29 mouse cellular contexts compared by ENCODE assay signal in the genomic region with DNA sequence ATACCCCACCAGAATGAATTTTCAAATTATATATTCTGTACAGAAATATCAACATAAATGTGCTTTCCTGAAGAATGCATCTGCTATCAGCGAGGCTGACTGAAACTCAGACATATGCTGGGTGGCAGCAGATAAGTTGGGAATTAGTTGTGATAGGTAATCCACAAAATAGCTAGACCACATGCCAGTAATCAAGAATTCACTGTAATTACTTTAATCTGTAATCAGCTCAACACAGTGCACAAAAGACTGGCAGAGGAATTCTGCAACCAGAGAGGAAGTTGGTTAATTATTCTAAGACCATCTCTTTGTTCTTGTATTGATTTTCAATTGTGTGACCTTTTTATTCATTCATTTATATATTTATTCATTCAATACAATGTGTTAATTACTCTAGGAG.
DNase-seq lines count a peak whose midpoint lies in the region; ATAC-seq and TF ChIP-seq lines count a peak whose summit lies in the region.
"Had no signal": no experiment of that assay in that cellular context is flagged by ENCODE, and none has a peak within 500 bp of the region (broad histone marks: within the 10 kb centered on the region; RNA-seq: fewer than 3 reads in every experiment).

No protein-coding gene starts in this region.

- no peak overlapping the region for H3K9ac ChIP-seq in liver, embryonic 12.5 days
- no peak overlapping the region for H3K9ac ChIP-seq in liver, postnatal 0 days (replicated peaks)
- H3K9ac ChIP-seq in forebrain, embryonic 16.5 days (replicated peaks; ENCODE audit: low read depth, low read length), result no peak overlapping the region
- H3K9ac ChIP-seq: embryonic facial prominence, embryonic 15.5 days; heart, embryonic 12.5 days; hindbrain, embryonic 13.5 days; limb, embryonic 15.5 days had no signal

- H3K27ac ChIP-seq in liver, embryonic 12.5 days, result no peak overlapping the region
- no peak overlapping the region for H3K27ac ChIP-seq in liver, postnatal 0 days (ENCODE audit: low read depth)
- no peak overlapping the region for H3K27ac ChIP-seq in forebrain, embryonic 16.5 days (ENCODE audit: low read length)
- H3K27ac ChIP-seq: embryonic facial prominence, embryonic 10.5 days; embryonic facial prominence, embryonic 15.5 days; heart, adult 2 months; hindbrain, embryonic 13.5 days; kidney, postnatal 0 days; limb, embryonic 10.5 days; limb, embryonic 15.5 days had no signal

- H3K36me3 ChIP-seq in liver, embryonic 12.5 days, result no peaks in the 10 kb centered on the region
- no peaks in the 10 kb centered on the region for H3K36me3 ChIP-seq in liver, postnatal 0 days (replicated peaks; ENCODE audit: insufficient read depth, low read length)
- H3K36me3 ChIP-seq in forebrain, embryonic 16.5 days (ENCODE audit: control insufficient read depth, insufficient read depth), result no peaks in the 10 kb centered on the region
- H3K36me3 ChIP-seq: embryonic facial prominence, embryonic 10.5 days; embryonic facial prominence, embryonic 15.5 days; heart, embryonic 12.5 days; hindbrain, embryonic 13.5 days; limb, embryonic 10.5 days; limb, embryonic 15.5 days had no signal

- ATAC-seq in liver, embryonic 12.5 days, result peak; percentile 57; the same call in 1 of the 2 replicates
- ATAC-seq in liver, postnatal 0 days, result no peak
- peak; percentile 57 for ATAC-seq in forebrain, embryonic 16.5 days
- peak; percentile 90 for ATAC-seq in megakaryocyte-erythroid progenitor cell, adult 5-6 weeks (replicated peaks; ENCODE audit: low FRiP score, low TSS enrichment, poor library complexity, severe bottlenecking)
- ATAC-seq: intestine, embryonic 16.5 days; midbrain, embryonic 16.5 days; Patski had no signal

- DNase-seq in liver, postnatal 0 days, result no peak
- DNase-seq in kidney, postnatal 36 days, result no peak
- no peak for DNase-seq in gastrocnemius, postnatal 36 days
- DNase-seq: adrenal gland, postnatal 10 days; cerebellum, adult 2 months; cerebellum, postnatal 14 days; heart, adult 2 months; heart, postnatal 4 days; kidney, adult 8-10 months; layer of hippocampus, adult 9-11 months; lung, adult 2 months; lung, postnatal 10 days; thymus, adult 2 months; thymus, postnatal 36 days had no signal

- H3K27me3 ChIP-seq in liver, embryonic 12.5 days (replicated peaks), result no peaks in the 10 kb centered on the region
- no peaks in the 10 kb centered on the region for H3K27me3 ChIP-seq in liver, postnatal 0 days (ENCODE audit: insufficient read depth, low read length)
- no peaks in the 10 kb centered on the region for H3K27me3 ChIP-seq in forebrain, embryonic 16.5 days (replicated peaks; ENCODE audit: control insufficient read depth, insufficient read depth, low read length)
- H3K27me3 ChIP-seq: CH12.LX; embryonic facial prominence, embryonic 15.5 days; heart, embryonic 12.5 days; hindbrain, embryonic 13.5 days; limb, embryonic 15.5 days; Patski had no signal

- H3K4me1 ChIP-seq in liver, embryonic 12.5 days, result peaks cover 3% of the 10 kb centered on the region; the same call in 1 of the 2 replicates
- H3K4me1 ChIP-seq in liver, postnatal 0 days (ENCODE audit: insufficient read depth), result no peaks in the 10 kb centered on the region
- H3K4me1 ChIP-seq in forebrain, embryonic 16.5 days (replicated peaks; ENCODE audit: control insufficient read depth, insufficient read depth, low read length), result no peaks in the 10 kb centered on the region; the same call in none of the 2 replicates

- no peak for TF ChIP-seq EP300 in liver, postnatal 0 days (IDR thresholded peaks at IDR 0.05; ENCODE audit: low read depth)

- no peaks in the 10 kb centered on the region for H3K9me3 ChIP-seq in liver, embryonic 12.5 days (replicated peaks)
- H3K9me3 ChIP-seq in liver, postnatal 0 days (ENCODE audit: low read length), result no peaks in the 10 kb centered on the region
- H3K9me3 ChIP-seq in forebrain, embryonic 16.5 days (ENCODE audit: control insufficient read depth, low read length), result no peaks in the 10 kb centered on the region
- H3K9me3 ChIP-seq: embryonic facial prominence, embryonic 10.5 days; embryonic facial prominence, embryonic 15.5 days; heart, embryonic 12.5 days; hindbrain, embryonic 13.5 days; limb, embryonic 10.5 days; limb, embryonic 15.5 days had no signal

- no peak for TF ChIP-seq CTCF in liver, postnatal 0 days (IDR thresholded peaks at IDR 0.05; ENCODE audit: low read depth)

- no peak overlapping the region for H3K4me2 ChIP-seq in liver, embryonic 12.5 days
- no peak overlapping the region for H3K4me2 ChIP-seq in liver, postnatal 0 days (ENCODE audit: low read depth, low read length)
- H3K4me2 ChIP-seq in forebrain, embryonic 16.5 days (ENCODE audit: low read length), result no peak overlapping the region
- H3K4me2 ChIP-seq: embryonic facial prominence, embryonic 15.5 days; heart, embryonic 12.5 days; hindbrain, embryonic 13.5 days; limb, embryonic 15.5 days; midbrain, embryonic 11.5 days had no signal

- intact Hi-C loops in gastrocnemius, postnatal 36 days (cut with DNase I), result no loop called here

- WGBS in liver, embryonic 12.5 days (ENCODE audit: insufficient replicate concordance), result 22% methylated on average over 1 of the region's 1 CpGs
- WGBS in liver, postnatal 0 days (ENCODE audit: insufficient replicate concordance), result 59% methylated on average over 1 of the region's 1 CpGs
- 33% methylated on average over 1 of the region's 1 CpGs for WGBS in forebrain, embryonic 16.5 days

- H3K4me3 ChIP-seq in liver, embryonic 12.5 days, result no peak overlapping the region
- no peak overlapping the region for H3K4me3 ChIP-seq in liver, postnatal 0 days (ENCODE audit: low read depth, low read length)
- H3K4me3 ChIP-seq in forebrain, embryonic 16.5 days (replicated peaks; ENCODE audit: low read length), result no peak overlapping the region
- H3K4me3 ChIP-seq: embryonic facial prominence, embryonic 10.5 days; embryonic facial prominence, embryonic 15.5 days; heart, adult 2 months; heart, embryonic 12.5 days; hindbrain, embryonic 13.5 days; limb, embryonic 10.5 days; limb, embryonic 15.5 days had no signal
